In the genomic region with DNA sequence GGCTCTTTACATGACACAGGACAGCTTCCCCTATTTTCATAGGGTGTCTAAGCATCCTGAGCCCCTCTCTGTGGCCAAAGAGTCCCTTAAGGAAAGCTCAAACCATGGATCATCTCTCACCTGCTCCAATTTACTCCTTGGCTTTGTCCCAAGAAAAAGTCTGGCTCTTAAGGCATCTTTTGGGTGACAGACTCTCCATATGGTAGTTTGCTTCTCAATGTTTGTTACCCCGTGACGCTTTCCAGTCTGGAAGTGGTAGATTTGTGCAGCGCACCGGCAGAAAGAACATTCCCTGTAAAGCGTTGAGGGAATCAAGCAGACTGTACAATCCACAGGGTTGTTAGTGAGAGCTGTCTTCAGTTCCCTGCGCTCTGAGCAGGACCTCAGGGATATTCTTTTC, we compare ENCODE assay signal across 16 mouse cellular contexts.
DNase-seq lines count a peak whose midpoint lies in the region; ATAC-seq and TF ChIP-seq lines count a peak whose summit lies in the region.
"Had no signal": no experiment of that assay in that cellular context is flagged by ENCODE, and none has a peak within 500 bp of the region (broad histone marks: within the 10 kb centered on the region; RNA-seq: fewer than 3 reads in every experiment).

No protein-coding gene starts in this region.

- ATAC-seq in forebrain, embryonic 14.5 days: peak; percentile 70; the same call in 1 of the 2 replicates
- no peak for ATAC-seq in forebrain, embryonic 12.5 days (ENCODE audit: low FRiP score)
- peak; percentile 34; the same call in 1 of the 2 replicates for ATAC-seq in forebrain, postnatal 0 days

- no peak for TF ChIP-seq CTCF in brain, embryonic 14.5 days (IDR thresholded peaks at IDR 0.05; ENCODE audit: borderline replicate concordance, extremely low read depth, insufficient read depth, insufficient read length)
- TF ChIP-seq CTCF in forebrain, postnatal 0 days (IDR thresholded peaks at IDR 0.05; ENCODE audit: low read depth): 0 out of 2 replicates have a peak, but pooled peaks have one; percentile 4

- H3K9me3 ChIP-seq in forebrain, embryonic 14.5 days (replicated peaks; ENCODE audit: control insufficient read depth, low read length): no peaks in the 10 kb centered on the region
- H3K9me3 ChIP-seq in forebrain, embryonic 12.5 days: no peaks in the 10 kb centered on the region
- H3K9me3 ChIP-seq in forebrain, postnatal 0 days (ENCODE audit: low read length): no peaks in the 10 kb centered on the region
- H3K9me3 ChIP-seq: embryonic facial prominence, embryonic 10.5 days; embryonic facial prominence, embryonic 12.5 days had no signal

- no peak overlapping the region for H3K9ac ChIP-seq in forebrain, embryonic 14.5 days (ENCODE audit: low read length)
- no peak overlapping the region for H3K9ac ChIP-seq in forebrain, embryonic 12.5 days
- H3K9ac ChIP-seq in forebrain, postnatal 0 days: no peak overlapping the region
- H3K9ac ChIP-seq: embryonic facial prominence, embryonic 12.5 days had no signal

- no peaks in the 10 kb centered on the region; the same call in 1 of the 2 replicates for H3K4me1 ChIP-seq in forebrain, embryonic 14.5 days (ENCODE audit: control insufficient read depth, insufficient read depth, low read length)
- no peaks in the 10 kb centered on the region for H3K4me1 ChIP-seq in forebrain, embryonic 12.5 days
- H3K4me1 ChIP-seq in forebrain, postnatal 0 days (ENCODE audit: insufficient read depth): no peaks in the 10 kb centered on the region
- H3K4me1 ChIP-seq: embryonic facial prominence, embryonic 10.5 days; embryonic facial prominence, embryonic 12.5 days had no signal

- WGBS in forebrain, embryonic 14.5 days: 66% methylated on average over 6 of the region's 6 CpGs
- 90% methylated on average over 6 of the region's 6 CpGs for WGBS in forebrain, embryonic 12.5 days
- 58% methylated on average over 6 of the region's 6 CpGs for WGBS in forebrain, postnatal 0 days

- H3K4me3 ChIP-seq in forebrain, embryonic 14.5 days (ENCODE audit: low read depth, low read length): no peak overlapping the region
- no peak overlapping the region for H3K4me3 ChIP-seq in forebrain, embryonic 12.5 days (replicated peaks)
- no peak overlapping the region for H3K4me3 ChIP-seq in forebrain, postnatal 0 days (ENCODE audit: low read depth, low read length)
- H3K4me3 ChIP-seq: embryonic facial prominence, embryonic 10.5 days; embryonic facial prominence, embryonic 12.5 days had no signal

- TF ChIP-seq POLR2A in brain, embryonic 14.5 days (IDR thresholded peaks at IDR 0.05; ENCODE audit: borderline replicate concordance, extremely low read depth, insufficient read depth, insufficient read length, poor library complexity, severe bottlenecking): no peak

- no peaks in the 10 kb centered on the region for H3K27me3 ChIP-seq in forebrain, embryonic 14.5 days (replicated peaks; ENCODE audit: control insufficient read depth, insufficient read depth, low read length)
- H3K27me3 ChIP-seq in forebrain, embryonic 12.5 days: no peaks in the 10 kb centered on the region
- no peaks in the 10 kb centered on the region for H3K27me3 ChIP-seq in forebrain, postnatal 0 days (ENCODE audit: insufficient read depth, low read length)
- H3K27me3 ChIP-seq: embryonic facial prominence, embryonic 12.5 days had no signal

- H3K36me3 ChIP-seq in forebrain, embryonic 14.5 days (ENCODE audit: control insufficient read depth, insufficient read depth, low read length): no peaks in the 10 kb centered on the region
- no peaks in the 10 kb centered on the region for H3K36me3 ChIP-seq in forebrain, embryonic 12.5 days (replicated peaks)
- no peaks in the 10 kb centered on the region for H3K36me3 ChIP-seq in forebrain, postnatal 0 days (ENCODE audit: insufficient read depth)
- H3K36me3 ChIP-seq: embryonic facial prominence, embryonic 10.5 days; embryonic facial prominence, embryonic 12.5 days had no signal

- no peak overlapping the region for H3K27ac ChIP-seq in forebrain, embryonic 14.5 days (ENCODE audit: low read depth, low read length)
- H3K27ac ChIP-seq in forebrain, embryonic 12.5 days: no peak overlapping the region
- H3K27ac ChIP-seq in forebrain, postnatal 0 days (ENCODE audit: low read depth, low read length): no peak overlapping the region
- H3K27ac ChIP-seq: embryonic facial prominence, embryonic 10.5 days; embryonic facial prominence, embryonic 12.5 days had no signal

- peak; percentile 81 for DNase-seq in forebrain, embryonic 14.5 days (ENCODE audit: low spot score)
- peak; percentile 39 for DNase-seq in brain, adult 2 months (ENCODE audit: low read depth, low spot score)
- DNase-seq in brain, embryonic 14.5 days (ENCODE audit: low read depth): peak; percentile 82
- peak; percentile 54 for DNase-seq in forebrain, postnatal 0 days
- no peak for DNase-seq in adrenal gland, postnatal 10 days
- DNase-seq in layer of hippocampus, postnatal 36 days: no peak
- DNase-seq: adrenal gland, adult 2 months; adrenal gland, postnatal 14 days; adrenal gland, postnatal 36 days; cerebellum, adult 11-12 months; cerebellum, adult 2 months; cerebellum, adult 9-10 months; cerebellum, postnatal 25 days had no signal

- H3K4me2 ChIP-seq in forebrain, embryonic 14.5 days (ENCODE audit: low read length): no peak overlapping the region
- H3K4me2 ChIP-seq in forebrain, embryonic 12.5 days: no peak overlapping the region
- H3K4me2 ChIP-seq in forebrain, postnatal 0 days (ENCODE audit: low read depth): no peak overlapping the region
- H3K4me2 ChIP-seq: embryonic facial prominence, embryonic 12.5 days had no signal

Comparison
In these comparisons a context has a peak if more than half of its experiments do, and no peak if none do; other contexts are left out.
1. DNase-seq: peak in forebrain, embryonic 14.5 days (single experiment), brain, adult 2 months (single experiment), brain, embryonic 14.5 days (single experiment) and forebrain, postnatal 0 days (single experiment); none in adrenal gland, postnatal 10 days (single experiment) and layer of hippocampus, postnatal 36 days (0 of 2).